Mouse (Mus musculus): ENCODE data around the gene Slc19a2. TPM values are rescaled to one million over a fixed set of nuclear protein-coding genes. Genes with fewer than 3 reads are reported as not detected.

Slc19a2 gene
- total RNA-seq, 2 experiments from 2014 or later, result 17.4 to 25.5 TPM

Other genes with a start within 250 kb of the Slc19a2 start
- 1 to 10 TPM; 4.1 to 4.7 TPM for gene Sele, start 200.8 kb upstream of the Slc19a2 start, total RNA-seq (2021)
- under 1 TPM; 0.46 to 0.66 TPM for gene Sell, start 187.1 kb upstream of the Slc19a2 start, total RNA-seq (2021)
- gene Selp, start 133.8 kb upstream of the Slc19a2 start, total RNA-seq (2021), result 1 to 10 TPM in 1 of 2 experiments, under 1 TPM in 1; 0.79 to 2.0 TPM
- gene F5, start 97.2 kb upstream of the Slc19a2 start, total RNA-seq (2021), result 10 to 100 TPM in 1 of 2 experiments, 1 to 10 TPM in 1; 2.3 to 10.6 TPM
- 10 to 100 TPM in 1 of 2 experiments, 1 to 10 TPM in 1; 7.9 to 11.1 TPM for gene Ccdc181, start 26.5 kb downstream of the Slc19a2 start, total RNA-seq (2021)
- gene Nme7, start 55.1 kb downstream of the Slc19a2 start, total RNA-seq (2021), result 10 to 100 TPM; 13.2 to 19.8 TPM
- 10 to 100 TPM; 30.7 to 30.9 TPM for gene Blzf1, start 58.4 kb downstream of the Slc19a2 start, total RNA-seq (2021)
- gene Atp1b1, start 209.3 kb downstream of the Slc19a2 start, total RNA-seq (2021), result 10 to 100 TPM; 47.1 to 67.0 TPM